Mouse (Mus musculus) heart, embryonic 13.5 days (tissue): Measurements from ENCODE around the gene Btn2a2. TPM values are rescaled to one million over a fixed set of nuclear protein-coding genes. Genes with fewer than 3 reads are reported as not detected.
A peak's percentile ranks its signal among the peaks of the same experiment; 100 is the strongest.

ENCODE experiments used
- ATAC-seq: fragments of 200-750 bp; cut with Nextera tagmentation; 2 replicates; pipeline ENCODE4 v1.8.0; 2017; ENCODE audit warnings: moderate TSS enrichment; ENCODE audit not compliant: insufficient number of reproducible peaks, low FRiP score, low TSS enrichment; ENCODE audit errors: extremely low read depth
- H3K27ac ChIP-seq: fragments of 300-500 bp; sonication (generic); replicated peaks from 2 replicates; pipeline ENCODE4 v1.5.1; 2015; ENCODE audit warnings: moderate library complexity, mild to moderate bottlenecking, inconsistent platforms
- H3K27me3 ChIP-seq: fragments of 300-500 bp; sonication (generic); replicated peaks from 2 replicates; pipeline ENCODE4 v1.6.1; 2015; ENCODE audit warnings: mild to moderate bottlenecking, inconsistent platforms
- H3K36me3 ChIP-seq: fragments of 300-500 bp; sonication (generic); 2 replicates; pipeline ENCODE4 v1.6.1; 2015; ENCODE audit warnings: mild to moderate bottlenecking, inconsistent platforms
- H3K4me1 ChIP-seq: fragments of 300-500 bp; sonication (generic); 2 replicates; pipeline ENCODE4 v1.6.1; 2015; ENCODE audit warnings: inconsistent platforms
- H3K4me2 ChIP-seq: fragments of 300-500 bp; sonication (generic); 2 replicates; pipeline ENCODE4 v1.6.1; 2015; ENCODE audit warnings: inconsistent platforms, mild to moderate bottlenecking, moderate library complexity
- H3K4me3 ChIP-seq: fragments of 300-500 bp; sonication (generic); 2 replicates; pipeline ENCODE4 v1.5.1; 2015; ENCODE audit warnings: moderate library complexity, mild to moderate bottlenecking, inconsistent platforms
- H3K9ac ChIP-seq: fragments of 300-500 bp; sonication (generic); 2 replicates; pipeline ENCODE4 v1.6.1; 2015; ENCODE audit warnings: inconsistent platforms, mild to moderate bottlenecking, moderate library complexity
- H3K9me3 ChIP-seq: fragments of 300-500 bp; sonication (generic); 2 replicates; pipeline ENCODE4 v1.6.1; 2016; ENCODE audit warnings: inconsistent platforms
- WGBS: fragments of 180-500 bp; shearing (Covaris S2); methylation state at CpG from one replicate; pipeline ENCODE4 v1.1.7; 2015; ENCODE audit warnings: mixed read lengths; 5-methylcytosine and 5-hydroxymethylcytosine counted together
- polyA plus RNA-seq: library from polyadenylated mRNA; unstranded; fragments of >200 nt; fragmentation: Nextera tagmentation; extraction: Ambion mirVana; gene quantifications from 2 replicates; pipeline ENCODE4 v1.2.1, GENCODE M21; 2015

The Btn2a2 gene
- polyA plus RNA-seq, 1 experiment from 2014 or later = 0.45 TPM

DNA sequence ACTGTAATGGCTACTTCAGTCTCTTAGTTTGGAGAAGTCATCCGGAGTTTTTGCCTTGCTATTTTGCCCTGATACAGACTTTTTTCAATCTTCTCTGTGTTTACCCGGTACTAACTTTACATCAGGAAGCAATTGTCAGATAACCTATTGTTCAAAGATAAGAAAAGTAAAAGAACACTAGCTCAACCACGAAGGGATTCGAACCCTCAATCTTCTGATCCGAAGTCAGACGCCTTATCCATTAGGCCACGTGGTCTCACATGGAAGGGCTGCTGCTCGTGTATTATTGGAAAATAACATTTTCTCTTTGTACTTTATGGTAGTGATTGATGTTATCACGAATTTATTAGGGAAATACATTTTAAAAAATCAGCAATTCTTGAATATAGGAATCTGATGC is 15.1 kb upstream of the Btn2a2 start:
- 3% methylated on average over 9 of the region's 9 CpGs for WGBS
- Histone ChIP-seq H3K4me1 (peaks cover 52% of the 10 kb centered on the region), H3K36me3 (no peaks in the 10 kb centered on the region), H3K4me3 (peak overlapping the region; percentile 13; the same call in 1 of the 2 replicates), H3K4me2 (peak overlapping the region; percentile 28), H3K27me3 (no peaks in the 10 kb centered on the region), H3K9me3 (no peaks in the 10 kb centered on the region), H3K27ac (no peak overlapping the region), H3K9ac (no peak overlapping the region)
- ATAC-seq = no peak

DNA sequence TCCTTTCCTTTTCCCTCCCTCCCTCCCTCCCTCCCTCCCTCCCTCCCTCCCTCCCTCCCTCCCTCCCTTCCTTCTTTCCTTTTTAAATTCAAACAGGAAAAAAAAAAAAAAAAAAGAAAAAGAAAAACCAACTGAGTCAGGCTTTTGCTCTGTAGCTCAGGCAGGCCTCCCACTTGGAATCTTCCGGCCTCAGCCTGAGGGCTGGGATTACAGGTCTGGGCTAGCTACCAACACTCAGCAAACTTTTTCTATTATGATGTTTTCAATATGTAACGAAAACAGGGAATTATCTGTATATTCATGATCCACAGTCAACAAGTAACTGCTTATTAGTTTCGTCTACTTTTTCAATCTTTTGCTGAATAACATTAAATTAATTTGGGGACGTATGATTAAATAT is 14.3 kb upstream of the Btn2a2 start:
- Histone ChIP-seq H3K27me3 (no peaks in the 10 kb centered on the region), H3K4me1 (peaks cover 59% of the 10 kb centered on the region), H3K27ac (no peak overlapping the region), H3K9me3 (no peaks in the 10 kb centered on the region), H3K4me2 (no peak overlapping the region), H3K36me3 (no peaks in the 10 kb centered on the region), H3K9ac (no peak overlapping the region), H3K4me3 (no peak overlapping the region)
- 53% methylated on average over 4 of the region's 4 CpGs for WGBS
- no peak for ATAC-seq

DNA sequence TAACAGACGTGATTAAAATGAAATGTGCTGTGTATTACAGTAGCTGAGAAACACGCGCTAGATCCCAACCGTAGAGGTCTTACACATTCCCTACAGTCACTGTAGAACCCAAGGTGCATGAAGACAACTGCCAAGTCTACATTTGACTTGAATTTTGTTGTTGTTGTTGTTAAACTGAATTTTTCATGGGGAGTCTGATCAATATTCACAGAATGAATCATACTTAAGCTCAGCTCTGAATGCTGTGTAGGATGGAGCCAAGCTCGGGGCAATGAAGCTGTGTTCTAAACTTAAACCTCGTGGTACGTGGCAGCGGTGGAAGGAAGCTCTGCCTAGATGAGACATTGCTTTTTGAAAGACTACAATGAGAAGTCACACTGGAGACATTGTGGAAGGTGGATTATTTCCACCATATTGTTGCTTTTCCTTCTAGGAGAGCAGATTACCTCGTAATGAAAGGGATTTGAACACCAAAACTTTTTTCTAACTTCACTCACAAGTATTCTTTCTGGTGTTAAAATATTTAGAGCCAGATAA is 13.4 kb upstream of the Btn2a2 start:
- Histone ChIP-seq H3K4me3 (peak overlapping the region; percentile 35), H3K27me3 (no peaks in the 10 kb centered on the region), H3K4me1 (peaks cover 62% of the 10 kb centered on the region), H3K36me3 (no peaks in the 10 kb centered on the region), H3K9ac (peak overlapping the region; percentile 25; the same call in 1 of the 2 replicates), H3K9me3 (no peaks in the 10 kb centered on the region), H3K27ac (no peak overlapping the region), H3K4me2 (peak overlapping the region; percentile 62)
- 24% methylated on average over 9 of the region's 9 CpGs for WGBS
- no peak for ATAC-seq

DNA sequence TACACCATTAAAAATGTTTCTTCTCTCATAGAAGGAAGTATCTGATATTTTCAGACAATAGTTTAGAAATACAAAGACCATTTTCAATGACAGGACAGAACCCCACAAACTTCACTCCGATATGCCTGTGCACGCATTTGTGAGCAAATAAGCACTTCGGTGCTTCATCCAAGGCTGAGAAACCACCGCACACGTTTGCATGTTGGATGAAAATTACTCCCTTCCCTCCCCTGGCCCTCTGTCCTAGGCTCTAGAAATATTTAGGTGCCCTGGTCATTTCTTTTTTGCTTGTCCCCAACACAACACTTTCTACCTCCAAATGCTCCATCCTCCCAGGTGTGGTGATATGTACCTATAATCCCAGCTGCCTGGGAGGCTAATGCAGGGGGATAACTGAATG is 12.9 kb upstream of the Btn2a2 start:
- Histone ChIP-seq H3K27me3 (no peaks in the 10 kb centered on the region), H3K36me3 (no peaks in the 10 kb centered on the region), H3K4me2 (peak overlapping the region; percentile 62), H3K4me3 (peak overlapping the region; percentile 35), H3K27ac (no peak overlapping the region), H3K9ac (peak overlapping the region; percentile 24; the same call in 1 of the 2 replicates), H3K9me3 (no peaks in the 10 kb centered on the region), H3K4me1 (peaks cover 59% of the 10 kb centered on the region)
- no peak for ATAC-seq
- WGBS = 25% methylated on average over 5 of the region's 5 CpGs

DNA sequence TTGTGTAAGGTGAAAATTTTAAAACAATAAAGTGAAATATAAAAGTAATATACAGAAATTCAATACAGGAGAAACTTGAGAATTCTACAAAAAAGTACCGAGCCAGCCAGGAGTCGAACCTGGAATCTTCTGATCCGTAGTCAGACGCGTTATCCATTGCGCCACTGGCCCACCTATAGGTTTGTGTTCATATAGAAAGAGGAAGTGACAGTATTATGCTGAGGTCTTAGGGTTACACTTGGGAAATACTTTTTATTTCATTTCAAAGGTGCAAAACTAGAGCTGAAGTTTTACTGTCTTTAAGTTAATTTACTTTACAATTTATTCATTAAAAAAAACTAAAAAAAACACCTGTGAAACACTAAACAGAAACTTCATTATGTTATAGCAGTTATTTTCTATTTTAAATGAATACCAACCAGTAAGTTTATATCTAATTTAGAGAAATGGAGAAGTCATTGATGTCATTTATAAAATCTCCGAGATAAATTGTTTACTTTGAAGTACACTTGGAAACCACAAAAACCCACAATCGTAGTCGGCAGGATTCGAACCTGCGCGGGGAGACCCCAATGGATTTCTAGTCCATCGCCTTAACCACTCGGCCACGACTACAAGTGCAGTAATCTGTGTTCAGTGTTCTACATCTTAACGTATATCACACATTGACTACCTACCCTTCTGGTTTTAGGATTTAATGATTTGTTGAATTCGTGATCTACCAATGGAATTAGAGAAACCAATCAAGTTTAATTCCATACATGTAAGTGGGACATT is 12.0 kb upstream of the Btn2a2 start:
- Histone ChIP-seq H3K9me3 (no peaks in the 10 kb centered on the region), H3K4me2 (peak overlapping the region; percentile 62), H3K9ac (no peak overlapping the region), H3K4me3 (peak overlapping the region; percentile 35), H3K27ac (no peak overlapping the region), H3K36me3 (no peaks in the 10 kb centered on the region), H3K27me3 (no peaks in the 10 kb centered on the region), H3K4me1 (peaks cover 51% of the 10 kb centered on the region)
- ATAC-seq = no peak
- 4% methylated on average over 17 of the region's 17 CpGs for WGBS

DNA sequence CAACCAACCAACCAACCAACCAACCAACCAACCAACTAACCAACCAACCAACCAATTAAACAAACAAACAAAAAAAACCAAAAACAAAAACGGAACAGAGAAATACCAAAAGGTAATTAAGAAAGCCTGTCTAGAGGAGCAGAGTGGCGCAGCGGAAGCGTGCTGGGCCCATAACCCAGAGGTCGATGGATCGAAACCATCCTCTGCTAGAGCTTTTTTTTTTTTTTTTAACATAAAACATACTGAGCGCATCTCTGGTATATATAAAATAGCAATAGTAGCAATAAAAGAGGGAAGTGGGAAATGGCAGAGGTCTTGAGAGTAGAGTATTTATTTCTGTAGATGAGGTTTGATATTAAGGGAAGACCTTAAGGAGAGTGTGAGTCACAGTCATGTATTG is 11.3 kb upstream of the Btn2a2 start:
- no peaks in the 10 kb centered on the region for H3K9me3 ChIP-seq
- WGBS = 11% methylated on average over 7 of the region's 7 CpGs
- peak overlapping the region; percentile 70; the same call in 1 of the 2 replicates for H3K4me2 ChIP-seq

DNA sequence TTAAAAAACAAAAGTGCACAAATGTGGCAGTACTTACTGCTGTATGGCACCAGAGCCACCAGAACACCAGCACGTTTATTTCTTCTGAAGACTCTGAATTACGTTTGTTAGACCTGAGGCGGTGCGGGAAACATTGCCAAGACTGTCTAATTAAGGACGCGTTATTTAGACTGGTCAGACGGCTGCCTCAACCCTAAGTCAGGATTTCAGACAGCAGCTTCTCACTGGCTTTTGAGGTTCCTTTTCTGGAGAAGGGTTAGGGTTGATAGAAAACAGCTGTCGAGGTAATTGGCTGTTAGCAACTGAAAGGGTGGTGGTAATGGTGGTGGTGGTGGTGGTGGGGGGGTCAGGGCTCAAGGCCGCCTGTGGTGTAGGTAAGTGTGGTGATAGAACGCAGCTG is 10.0 kb upstream of the Btn2a2 start:
- peak overlapping the region; percentile 61 for H3K27ac ChIP-seq
- no peak for ATAC-seq
- H3K9me3 ChIP-seq = no peaks in the 10 kb centered on the region
- no peaks in the 10 kb centered on the region for H3K27me3 ChIP-seq
- peaks cover 41% of the 10 kb centered on the region for H3K4me1 ChIP-seq
- H3K9ac ChIP-seq = peak overlapping the region; percentile 76
- no peaks in the 10 kb centered on the region for H3K36me3 ChIP-seq
- 2% methylated on average over 10 of the region's 10 CpGs for WGBS
- peak overlapping the region; percentile 51 for H3K4me3 ChIP-seq
- peak overlapping the region; percentile 70 for H3K4me2 ChIP-seq

More for the DNA sequence above, 11.3 kb upstream of the Btn2a2 start:
- H3K4me3 ChIP-seq = no peak overlapping the region
- no peak for ATAC-seq
- no peak overlapping the region for H3K9ac ChIP-seq
- H3K36me3 ChIP-seq = no peaks in the 10 kb centered on the region
- H3K4me1 ChIP-seq = peaks cover 45% of the 10 kb centered on the region
- H3K27me3 ChIP-seq = no peaks in the 10 kb centered on the region
- no peak overlapping the region for H3K27ac ChIP-seq

DNA sequence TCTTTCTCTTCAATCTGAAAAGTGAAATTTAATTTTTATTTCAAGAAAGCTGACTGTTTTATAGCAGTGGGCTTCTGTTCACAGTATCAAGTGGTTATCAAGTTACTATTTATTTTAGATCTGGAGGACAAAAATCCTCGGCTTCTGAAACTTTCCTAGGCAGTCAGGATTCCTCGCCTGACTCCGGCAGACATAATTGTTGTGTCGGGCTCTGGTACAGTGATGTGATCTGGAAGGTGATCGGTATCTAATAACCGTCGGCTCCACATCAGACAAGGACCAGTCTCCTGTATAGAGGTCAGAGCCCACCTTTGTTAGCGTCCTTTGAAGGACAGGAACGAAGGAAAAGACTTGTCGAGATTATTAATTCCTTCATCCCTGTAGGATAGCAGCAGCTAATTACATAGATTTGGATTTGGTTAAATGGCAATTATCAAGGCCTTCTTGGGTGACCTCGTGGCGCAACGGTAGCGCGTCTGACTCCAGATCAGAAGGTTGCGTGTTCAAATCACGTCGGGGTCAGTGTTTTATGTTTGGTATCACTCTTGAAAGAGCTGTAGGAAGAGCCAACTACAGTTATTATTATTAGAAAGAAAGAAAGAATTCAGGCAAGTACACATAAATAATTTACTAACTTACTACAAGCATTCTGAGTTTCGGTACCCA is 9.1 kb upstream of the Btn2a2 start:
- Histone ChIP-seq H3K4me1 (peaks cover 47% of the 10 kb centered on the region), H3K9me3 (no peaks in the 10 kb centered on the region), H3K4me3 (peak overlapping the region; percentile 51), H3K36me3 (no peaks in the 10 kb centered on the region), H3K9ac (peak overlapping the region; percentile 76), H3K27ac (peak overlapping the region; percentile 61), H3K27me3 (no peaks in the 10 kb centered on the region), H3K4me2 (peak overlapping the region; percentile 70)
- WGBS = 4% methylated on average over 19 of the region's 19 CpGs
- ATAC-seq = no peak

DNA sequence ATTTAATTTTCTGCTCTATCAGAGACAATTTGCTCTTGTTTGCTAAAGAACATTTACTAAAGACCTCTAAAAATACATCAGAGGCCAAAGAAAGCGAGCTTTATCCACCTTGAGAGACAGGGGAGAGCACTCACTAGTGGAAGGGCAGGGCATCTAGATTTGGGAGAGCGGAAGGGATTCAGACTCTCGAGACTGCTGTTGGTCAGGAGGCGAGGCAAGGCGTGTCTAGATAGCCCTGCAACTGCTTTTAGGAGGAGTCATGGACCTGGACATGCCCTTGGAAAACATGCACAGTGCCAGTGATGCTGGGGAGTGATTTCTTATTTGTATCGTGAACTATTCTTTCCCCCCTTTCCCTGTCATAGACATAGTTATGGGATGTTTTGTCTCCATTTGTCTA is 6.9 kb upstream of the Btn2a2 start:
- WGBS = 70% methylated on average over 6 of the region's 6 CpGs
- Histone ChIP-seq H3K27me3 (no peaks in the 10 kb centered on the region), H3K9me3 (no peaks in the 10 kb centered on the region), H3K27ac (no peak overlapping the region), H3K4me2 (no peak overlapping the region), H3K36me3 (no peaks in the 10 kb centered on the region), H3K4me1 (peaks cover 55% of the 10 kb centered on the region), H3K9ac (no peak overlapping the region), H3K4me3 (no peak overlapping the region)
- ATAC-seq = no peak

DNA sequence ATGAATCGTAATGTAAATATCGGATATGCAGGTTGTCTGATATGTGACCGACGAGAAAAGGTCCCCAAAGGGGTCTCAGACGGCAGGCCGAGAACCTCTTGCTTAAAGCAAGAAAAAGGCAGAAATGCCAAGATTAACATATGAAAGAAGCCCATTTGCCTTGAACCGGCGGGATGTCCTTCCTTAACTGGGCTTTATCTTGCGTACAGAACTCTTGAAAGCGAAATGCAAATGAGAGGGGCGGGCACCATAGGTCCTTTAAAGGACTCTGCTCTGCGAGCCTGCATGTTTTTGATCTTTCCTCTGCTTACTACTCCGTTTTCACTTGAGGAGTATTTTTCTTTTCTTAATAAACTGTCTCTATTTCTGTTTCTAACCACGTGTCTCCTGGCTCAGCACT is 3.3 kb upstream of the Btn2a2 start:
- Histone ChIP-seq H3K9ac (peak overlapping the region; percentile 69), H3K36me3 (no peaks in the 10 kb centered on the region), H3K4me2 (peak overlapping the region; percentile 67), H3K9me3 (no peaks in the 10 kb centered on the region), H3K4me1 (peaks cover 37% of the 10 kb centered on the region), H3K27ac (no peak overlapping the region), H3K4me3 (peak overlapping the region; percentile 52), H3K27me3 (peaks cover 8% of the 10 kb centered on the region; the same call in 1 of the 2 replicates)
- 6% methylated on average over 14 of the region's 14 CpGs for WGBS
- ATAC-seq = no peak

DNA sequence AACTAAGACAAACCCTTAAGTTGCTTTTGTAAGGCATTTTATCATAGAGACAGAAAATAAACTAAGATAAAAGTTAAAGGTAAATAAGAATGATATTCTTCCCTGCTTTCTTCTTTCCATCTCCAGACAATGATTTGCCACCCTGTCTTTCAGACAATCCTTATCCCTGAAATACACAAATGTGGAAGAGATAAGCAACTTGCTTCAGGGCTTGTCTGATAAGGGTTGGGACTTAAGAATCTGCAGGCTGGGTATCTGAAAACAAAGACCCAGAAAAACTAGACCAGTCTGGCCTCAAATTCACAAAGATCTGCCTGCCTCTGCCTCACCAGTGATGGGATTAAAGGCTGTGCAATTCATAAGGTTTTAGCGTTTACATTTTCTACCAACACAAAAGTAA is 2.6 kb upstream of the Btn2a2 start:
- H3K4me1 ChIP-seq = peaks cover 37% of the 10 kb centered on the region
- H3K9ac ChIP-seq = no peak overlapping the region
- H3K36me3 ChIP-seq = no peaks in the 10 kb centered on the region
- no peak for ATAC-seq
- WGBS = 8% methylated on average over 1 of the region's 1 CpGs
- no peak overlapping the region for H3K4me2 ChIP-seq
- no peaks in the 10 kb centered on the region for H3K9me3 ChIP-seq
- no peak overlapping the region for H3K4me3 ChIP-seq
- H3K27me3 ChIP-seq = peaks cover 8% of the 10 kb centered on the region; the same call in 1 of the 2 replicates
- H3K27ac ChIP-seq = no peak overlapping the region
